Mouse (Mus musculus) E14TG2a.4 (cell line): ENCODE measurements around the gene Mmp10.

Source experiments
- CTCF ChIP-seq: conservative IDR thresholded peaks from 2 replicates; pipeline ENCODE4 v1.5.1; 2014; ENCODE audit warnings: low read length
- NANOG ChIP-seq: IDR thresholded peaks from 2 replicates; pipeline ENCODE4 v1.6.1; 2014; ENCODE audit warnings: borderline replicate concordance, low read length, mixed read lengths
- POU5F1 ChIP-seq: IDR thresholded peaks from 2 replicates; pipeline ENCODE4 v1.6.1; 2014; ENCODE audit warnings: low read length, borderline replicate concordance

DNA sequence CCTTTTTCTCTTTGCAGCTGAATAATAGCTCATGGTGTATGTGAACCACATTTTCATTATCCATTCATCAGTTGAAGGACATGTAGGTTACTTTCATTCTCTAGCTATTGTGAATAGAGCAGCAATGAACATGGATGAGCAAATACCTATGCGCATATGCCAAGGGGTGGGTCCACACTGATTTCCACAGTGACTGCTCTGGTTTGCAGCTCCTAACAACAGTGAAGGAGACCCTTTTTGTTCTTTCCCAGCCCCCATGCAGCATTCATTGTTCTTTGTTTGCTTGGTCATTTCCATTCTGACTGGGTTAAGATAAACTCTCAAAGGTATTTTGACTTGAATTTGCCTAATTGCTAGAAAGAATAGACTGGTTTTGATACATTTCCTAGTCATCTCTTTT, 31.9 kb upstream of the Mmp10 start:
- TF ChIP-seq CTCF, result no peak
- peak; percentile 71; the same call in 1 of the 2 replicates for TF ChIP-seq POU5F1
- TF ChIP-seq NANOG, result no peak
